Mouse (Mus musculus): Measurements from ENCODE around the gene Cinp. TPM values are rescaled to one million over a fixed set of nuclear protein-coding genes. Genes with fewer than 3 reads are reported as not detected.

Cinp gene
- polyA plus RNA-seq, 1 experiment: 52.0 TPM

- no peak for DNase-seq
These were observed 37.0 kb downstream of the Cinp start for GRCm38 (mm10) chr12:110851923-110852322.

GRCm38 (mm10) chr12:110851414-110851813 is 37.5 kb downstream of the Cinp start:
- Histone ChIP-seq H3K4me3 (ENCODE audit: control insufficient read depth, insufficient read depth, low read length) (no peak overlapping the region), H3K27ac (ENCODE audit: control insufficient read depth, insufficient read depth, low read length) (no peak overlapping the region)
- WGBS: 4% methylated on average over 12 of the region's 12 CpGs

More at GRCm38 (mm10) chr12:110851923-110852322, 37.0 kb downstream of the Cinp start:
- Histone ChIP-seq H3K27ac (ENCODE audit: control insufficient read depth, insufficient read depth, low read length) (no peak overlapping the region), H3K36me3 (ENCODE audit: control insufficient read depth, insufficient read depth, low read length) (no peaks in the 10 kb centered on the region), H3K4me3 (ENCODE audit: control insufficient read depth, insufficient read depth, low read length) (no peak overlapping the region), H3K27me3 (ENCODE audit: control insufficient read depth, insufficient read depth, low read length) (no peaks in the 10 kb centered on the region), H3K4me1 (replicated peaks; ENCODE audit: control insufficient read depth, insufficient read depth, low read length) (peaks cover 29% of the 10 kb centered on the region)
- TF ChIP-seq CTCF (IDR thresholded peaks at IDR 0.05; ENCODE audit: borderline replicate concordance, control insufficient read depth, extremely low read depth, insufficient read depth, low read length, poor library complexity) (no peak), POLR2A (IDR thresholded peaks at IDR 0.05; ENCODE audit: control insufficient read depth, extremely low read depth, insufficient read depth, low read length, poor library complexity) (no peak)
- WGBS: 57% methylated on average over 1 of the region's 1 CpGs

GRCm38 (mm10) chr12:110850929-110851256 is 38.1 kb downstream of the Cinp start:
- peaks cover 27% of the 10 kb centered on the region for H3K4me1 ChIP-seq (replicated peaks; ENCODE audit: control insufficient read depth, insufficient read depth, low read length)
- peak; percentile 22 for DNase-seq
- no peak overlapping the region for H3K27ac ChIP-seq (ENCODE audit: control insufficient read depth, insufficient read depth, low read length)
- H3K4me3 ChIP-seq (ENCODE audit: control insufficient read depth, insufficient read depth, low read length): peak overlapping the region; percentile 90
- no peaks in the 10 kb centered on the region for H3K27me3 ChIP-seq (ENCODE audit: control insufficient read depth, insufficient read depth, low read length)
- no peak for TF ChIP-seq POLR2A (IDR thresholded peaks at IDR 0.05; ENCODE audit: control insufficient read depth, extremely low read depth, insufficient read depth, low read length, poor library complexity)
- TF ChIP-seq CTCF (IDR thresholded peaks at IDR 0.05; ENCODE audit: borderline replicate concordance, control insufficient read depth, extremely low read depth, insufficient read depth, low read length, poor library complexity): no peak
- no peaks in the 10 kb centered on the region for H3K36me3 ChIP-seq (ENCODE audit: control insufficient read depth, insufficient read depth, low read length)
- WGBS: 5% methylated on average over 9 of the region's 9 CpGs

More at GRCm38 (mm10) chr12:110851414-110851813, 37.5 kb downstream of the Cinp start:
- TF ChIP-seq CTCF (IDR thresholded peaks at IDR 0.05; ENCODE audit: borderline replicate concordance, control insufficient read depth, extremely low read depth, insufficient read depth, low read length, poor library complexity): no peak
- no peak for TF ChIP-seq POLR2A (IDR thresholded peaks at IDR 0.05; ENCODE audit: control insufficient read depth, extremely low read depth, insufficient read depth, low read length, poor library complexity)
- no peak for DNase-seq
- Histone ChIP-seq H3K36me3 (ENCODE audit: control insufficient read depth, insufficient read depth, low read length) (no peaks in the 10 kb centered on the region), H3K4me1 (replicated peaks; ENCODE audit: control insufficient read depth, insufficient read depth, low read length) (peaks cover 27% of the 10 kb centered on the region), H3K27me3 (ENCODE audit: control insufficient read depth, insufficient read depth, low read length) (no peaks in the 10 kb centered on the region)

- peak within 1 kb of the TSS; percentile 12; the same call in 1 of the 2 replicates for H3K27ac ChIP-seq (ENCODE audit: control insufficient read depth, insufficient read depth, low read length)
- no peak; the same call in 1 of the 2 replicates for TF ChIP-seq POLR2A (IDR thresholded peaks at IDR 0.05; ENCODE audit: control insufficient read depth, extremely low read depth, insufficient read depth, low read length, poor library complexity)
- TF ChIP-seq CTCF (IDR thresholded peaks at IDR 0.05; ENCODE audit: borderline replicate concordance, control insufficient read depth, extremely low read depth, insufficient read depth, low read length, poor library complexity): 0 out of 2 replicates have a peak, but pooled peaks have one; percentile 10
- peak within 1 kb of the TSS; percentile 90 for H3K4me3 ChIP-seq (ENCODE audit: control insufficient read depth, insufficient read depth, low read length)
- H3K27me3 ChIP-seq (ENCODE audit: control insufficient read depth, insufficient read depth, low read length): no peaks in the 10 kb centered on the region
- DNase-seq: peak; percentile 76
- peaks cover 26% of the 10 kb centered on the region for H3K4me1 ChIP-seq (replicated peaks; ENCODE audit: control insufficient read depth, insufficient read depth, low read length)
- under 1% methylated on average over 89 of the region's 89 CpGs for WGBS
- H3K36me3 ChIP-seq (ENCODE audit: control insufficient read depth, insufficient read depth, low read length): no peaks in the 10 kb centered on the region
These were observed 38.7 kb downstream of the Cinp start, which contains the start of gene Zfp839 for GRCm38 (mm10) chr12:110850010-110850928. Gene Zfp839, plus strand, starts transcription at chr12:110850253.

- no peak for DNase-seq
- no peaks in the 10 kb centered on the region for H3K36me3 ChIP-seq (ENCODE audit: control insufficient read depth, insufficient read depth, low read length)
- no peak overlapping the region for H3K4me3 ChIP-seq (ENCODE audit: control insufficient read depth, insufficient read depth, low read length)
- 73% methylated on average over 6 of the region's 6 CpGs for WGBS
- TF ChIP-seq POLR2A (IDR thresholded peaks at IDR 0.05; ENCODE audit: control insufficient read depth, extremely low read depth, insufficient read depth, low read length, poor library complexity) (no peak), CTCF (IDR thresholded peaks at IDR 0.05; ENCODE audit: borderline replicate concordance, control insufficient read depth, extremely low read depth, insufficient read depth, low read length, poor library complexity) (no peak)
- no peak overlapping the region for H3K27ac ChIP-seq (ENCODE audit: control insufficient read depth, insufficient read depth, low read length)
- peaks cover 29% of the 10 kb centered on the region for H3K4me1 ChIP-seq (replicated peaks; ENCODE audit: control insufficient read depth, insufficient read depth, low read length)
- peaks cover 3% of the 10 kb centered on the region; the same call in 1 of the 2 replicates for H3K27me3 ChIP-seq (ENCODE audit: control insufficient read depth, insufficient read depth, low read length)
These were observed 42.7 kb downstream of the Cinp start for GRCm38 (mm10) chr12:110846191-110846765.

GRCm38 (mm10) chr12:110845131-110845880 is 43.6 kb downstream of the Cinp start:
- peak; percentile 49 for DNase-seq
- no peaks in the 10 kb centered on the region for H3K36me3 ChIP-seq (ENCODE audit: control insufficient read depth, insufficient read depth, low read length)
- no peak for TF ChIP-seq CTCF (IDR thresholded peaks at IDR 0.05; ENCODE audit: borderline replicate concordance, control insufficient read depth, extremely low read depth, insufficient read depth, low read length, poor library complexity)
- TF ChIP-seq POLR2A (IDR thresholded peaks at IDR 0.05; ENCODE audit: control insufficient read depth, extremely low read depth, insufficient read depth, low read length, poor library complexity): no peak
- H3K27ac ChIP-seq (ENCODE audit: control insufficient read depth, insufficient read depth, low read length): no peak overlapping the region
- 1% methylated on average over 36 of the region's 36 CpGs for WGBS
- peak overlapping the region; percentile 44 for H3K4me3 ChIP-seq (ENCODE audit: control insufficient read depth, insufficient read depth, low read length)
- peaks cover 3% of the 10 kb centered on the region; the same call in 1 of the 2 replicates for H3K27me3 ChIP-seq (ENCODE audit: control insufficient read depth, insufficient read depth, low read length)
- H3K4me1 ChIP-seq (replicated peaks; ENCODE audit: control insufficient read depth, insufficient read depth, low read length): peaks cover 24% of the 10 kb centered on the region

Measured in thymus, adult 2 months (tissue).